Mouse (Mus musculus) midbrain, embryonic 15.5 days (tissue): ENCODE data around the gene Olfr1342. TPM values are rescaled to one million over a fixed set of nuclear protein-coding genes. Genes with fewer than 3 reads are reported as not detected.

Experiments used
- ATAC-seq: fragments of 200-750 bp; cut with Nextera tagmentation; replicated peaks from 2 replicates; pipeline ENCODE4 v1.8.0; 2017; ENCODE audit warnings: moderate TSS enrichment
- H3K27ac ChIP-seq: fragments of 300-500 bp; sonication (generic); 2 replicates; pipeline ENCODE4 v1.5.1; 2015; ENCODE audit warnings: mild to moderate bottlenecking, inconsistent platforms
- H3K27me3 ChIP-seq: fragments of 300-500 bp; sonication (generic); replicated peaks from 2 replicates; pipeline ENCODE4 v1.6.1; 2015; ENCODE audit warnings: inconsistent platforms
- H3K36me3 ChIP-seq: fragments of 300-500 bp; sonication (generic); replicated peaks from 2 replicates; pipeline ENCODE4 v1.6.1; 2015; ENCODE audit warnings: inconsistent platforms
- H3K4me1 ChIP-seq: fragments of 300-500 bp; sonication (generic); 2 replicates; pipeline ENCODE4 v1.6.1; 2015; ENCODE audit warnings: inconsistent platforms
- H3K4me2 ChIP-seq: fragments of 300-500 bp; sonication (generic); 2 replicates; pipeline ENCODE4 v1.6.1; 2015; ENCODE audit warnings: inconsistent platforms, mild to moderate bottlenecking, moderate library complexity
- H3K4me3 ChIP-seq: fragments of 300-500 bp; sonication (generic); 2 replicates; pipeline ENCODE4 v1.5.1; 2015; ENCODE audit warnings: mild to moderate bottlenecking, inconsistent platforms
- H3K9ac ChIP-seq: fragments of 300-500 bp; sonication (generic); 2 replicates; pipeline ENCODE4 v1.6.1; 2015; ENCODE audit warnings: mild to moderate bottlenecking, inconsistent platforms
- H3K9me3 ChIP-seq: fragments of 300-500 bp; sonication (generic); 2 replicates; pipeline ENCODE4 v1.6.1; 2016; ENCODE audit warnings: inconsistent platforms
- WGBS: fragments of 180-500 bp; shearing (Covaris S2); methylation state at CpG from one replicate; pipeline ENCODE4 v1.1.7; 2015; ENCODE audit warnings: mixed read lengths; 5-methylcytosine and 5-hydroxymethylcytosine counted together
- polyA plus RNA-seq: library from polyadenylated mRNA; unstranded; fragments of >200 nt; fragmentation: Nextera tagmentation; extraction: Ambion mirVana; gene quantifications from 2 replicates; pipeline ENCODE4 v1.2.1, GENCODE M21; 2015

Olfr1342 gene
- polyA plus RNA-seq: not detected in 2 replicates

- Histone ChIP-seq H3K27me3 (no peaks in the 10 kb centered on the region), H3K36me3 (no peaks in the 10 kb centered on the region), H3K4me3 (no peak within 1 kb of the TSS), H3K9ac (no peak within 1 kb of the TSS), H3K4me2 (no peak within 1 kb of the TSS), H3K9me3 (no peaks in the 10 kb centered on the region), H3K4me1 (no peaks in the 10 kb centered on the region), H3K27ac (no peak within 1 kb of the TSS)
- WGBS: 53% methylated on average over 12 of the region's 12 CpGs
- ATAC-seq: no peak
Measured at GRCm38 (mm10) chr4:118692412-118692973, at the start of gene Olfr1342. Gene Olfr1342 (minus strand): TSS chr4:118692756.

- peaks cover 8% of the 10 kb centered on the region; the same call in 1 of the 2 replicates for H3K4me1 ChIP-seq
- no peaks in the 10 kb centered on the region for H3K36me3 ChIP-seq
- H3K9ac ChIP-seq: no peak overlapping the region
- WGBS: 5% methylated on average over 16 of the region's 16 CpGs
- no peak overlapping the region for H3K27ac ChIP-seq
- H3K27me3 ChIP-seq: peaks cover 6% of the 10 kb centered on the region; the same call in 1 of the 2 replicates
- H3K9me3 ChIP-seq: no peaks in the 10 kb centered on the region
- H3K4me3 ChIP-seq: no peak overlapping the region
- ATAC-seq: no peak
- peak overlapping the region; percentile 26 for H3K4me2 ChIP-seq
Measured at GRCm38 (mm10) chr4:118741881-118742280, 49.3 kb upstream of the Olfr1342 start.

GRCm38 (mm10) chr4:118740988-118741698 is 48.6 kb upstream of the Olfr1342 start:
- H3K9ac ChIP-seq: no peak overlapping the region
- peaks cover 8% of the 10 kb centered on the region; the same call in 1 of the 2 replicates for H3K4me1 ChIP-seq
- H3K36me3 ChIP-seq: no peaks in the 10 kb centered on the region
- H3K4me2 ChIP-seq: peak overlapping the region; percentile 26; the same call in 1 of the 2 replicates
- WGBS: 3% methylated on average over 11 of the region's 11 CpGs
- H3K27me3 ChIP-seq: peaks cover 6% of the 10 kb centered on the region; the same call in 1 of the 2 replicates
- H3K27ac ChIP-seq: no peak overlapping the region
- ATAC-seq: no peak
- H3K4me3 ChIP-seq: no peak overlapping the region
- no peaks in the 10 kb centered on the region for H3K9me3 ChIP-seq

- WGBS: 60% methylated on average over 3 of the region's 3 CpGs
- Histone ChIP-seq H3K4me3 (no peak overlapping the region), H3K9ac (no peak overlapping the region), H3K27ac (no peak overlapping the region), H3K36me3 (no peaks in the 10 kb centered on the region), H3K27me3 (peaks cover 6% of the 10 kb centered on the region; the same call in 1 of the 2 replicates), H3K4me2 (no peak overlapping the region), H3K4me1 (peaks cover 8% of the 10 kb centered on the region; the same call in 1 of the 2 replicates), H3K9me3 (no peaks in the 10 kb centered on the region)
- ATAC-seq: no peak
Measured at GRCm38 (mm10) chr4:118739574-118739973, 47.0 kb upstream of the Olfr1342 start.

- Histone ChIP-seq H3K4me1 (no peaks in the 10 kb centered on the region), H3K9me3 (no peaks in the 10 kb centered on the region), H3K4me2 (no peak within 1 kb of the TSS), H3K27ac (no peak within 1 kb of the TSS), H3K4me3 (no peak within 1 kb of the TSS), H3K27me3 (no peaks in the 10 kb centered on the region), H3K36me3 (no peaks in the 10 kb centered on the region), H3K9ac (no peak within 1 kb of the TSS)
- no peak for ATAC-seq
- WGBS: 93% methylated on average over 1 of the region's 1 CpGs
Measured at GRCm38 (mm10) chr4:118731875-118732274, 39.3 kb upstream of the Olfr1342 start, which contains the start of gene Olfr1339. Gene Olfr1339 (plus strand): TSS chr4:118732175.

GRCm38 (mm10) chr4:118721742-118722483 is 29.4 kb upstream of the Olfr1342 start:
- WGBS: 60% methylated on average over 10 of the region's 10 CpGs
- Histone ChIP-seq H3K27me3 (no peaks in the 10 kb centered on the region), H3K9ac (no peak overlapping the region), H3K4me2 (no peak overlapping the region), H3K36me3 (no peaks in the 10 kb centered on the region), H3K4me1 (no peaks in the 10 kb centered on the region), H3K9me3 (no peaks in the 10 kb centered on the region), H3K4me3 (no peak overlapping the region), H3K27ac (no peak overlapping the region)
- ATAC-seq: no peak

- ATAC-seq: no peak
- H3K27me3 ChIP-seq: no peaks in the 10 kb centered on the region
- no peak within 1 kb of the TSS for H3K4me3 ChIP-seq
- no peak within 1 kb of the TSS for H3K9ac ChIP-seq
- no peaks in the 10 kb centered on the region for H3K36me3 ChIP-seq
- H3K9me3 ChIP-seq: no peaks in the 10 kb centered on the region
- H3K4me1 ChIP-seq: no peaks in the 10 kb centered on the region
- no peak within 1 kb of the TSS for H3K27ac ChIP-seq
- H3K4me2 ChIP-seq: no peak within 1 kb of the TSS
Measured at GRCm38 (mm10) chr4:118719838-118720237, 27.3 kb upstream of the Olfr1342 start, which contains the start of gene Olfr1340. Gene Olfr1340 (plus strand): TSS chr4:118720138.

- Histone ChIP-seq H3K36me3 (no peaks in the 10 kb centered on the region), H3K9ac (no peak overlapping the region), H3K4me1 (no peaks in the 10 kb centered on the region), H3K27ac (no peak overlapping the region), H3K27me3 (no peaks in the 10 kb centered on the region), H3K9me3 (no peaks in the 10 kb centered on the region), H3K4me3 (no peak overlapping the region), H3K4me2 (no peak overlapping the region)
- 18% methylated on average over 1 of the region's 1 CpGs for WGBS
- no peak for ATAC-seq
Measured at GRCm38 (mm10) chr4:118711656-118712055, 19.1 kb upstream of the Olfr1342 start.

GRCm38 (mm10) chr4:118708086-118708485 is 15.5 kb upstream of the Olfr1342 start:
- 0 out of 2 replicates have a peak, but pooled peaks cover 2% of the 10 kb centered on the region for H3K27me3 ChIP-seq
- H3K9ac ChIP-seq: no peak overlapping the region
- no peaks in the 10 kb centered on the region for H3K36me3 ChIP-seq
- H3K4me2 ChIP-seq: no peak overlapping the region
- no peaks in the 10 kb centered on the region for H3K9me3 ChIP-seq
- H3K4me3 ChIP-seq: no peak overlapping the region
- 79% methylated on average over 5 of the region's 5 CpGs for WGBS
- no peaks in the 10 kb centered on the region for H3K4me1 ChIP-seq
- no peak for ATAC-seq
- H3K27ac ChIP-seq: no peak overlapping the region

- no peaks in the 10 kb centered on the region for H3K36me3 ChIP-seq
- no peak within 1 kb of the TSS for H3K9ac ChIP-seq
- H3K9me3 ChIP-seq: no peaks in the 10 kb centered on the region
- no peak for ATAC-seq
- 0 out of 2 replicates have a peak, but pooled peaks cover 2% of the 10 kb centered on the region for H3K27me3 ChIP-seq
- no peaks in the 10 kb centered on the region for H3K4me1 ChIP-seq
- no peak within 1 kb of the TSS for H3K27ac ChIP-seq
- no peak within 1 kb of the TSS for H3K4me3 ChIP-seq
- H3K4me2 ChIP-seq: no peak within 1 kb of the TSS
- WGBS: 81% methylated on average over 3 of the region's 3 CpGs
Measured at GRCm38 (mm10) chr4:118703223-118703622, 10.7 kb upstream of the Olfr1342 start, which contains the start of gene Olfr1341. Gene Olfr1341 (plus strand): TSS chr4:118703523.

- H3K9ac ChIP-seq: no peak overlapping the region
- no peaks in the 10 kb centered on the region for H3K4me1 ChIP-seq
- 31% methylated on average over 2 of the region's 2 CpGs for WGBS
- H3K4me3 ChIP-seq: no peak overlapping the region
- H3K9me3 ChIP-seq: no peaks in the 10 kb centered on the region
- no peak for ATAC-seq
- H3K4me2 ChIP-seq: no peak overlapping the region
- no peak overlapping the region for H3K27ac ChIP-seq
- H3K27me3 ChIP-seq: no peaks in the 10 kb centered on the region
- H3K36me3 ChIP-seq: no peaks in the 10 kb centered on the region
Measured at GRCm38 (mm10) chr4:118693812-118694211, 1.3 kb upstream of the Olfr1342 start.

- no peak for ATAC-seq
- Histone ChIP-seq H3K9me3 (no peaks in the 10 kb centered on the region), H3K4me1 (no peaks in the 10 kb centered on the region), H3K36me3 (no peaks in the 10 kb centered on the region), H3K27ac (no peak overlapping the region), H3K9ac (no peak overlapping the region), H3K4me2 (no peak overlapping the region), H3K4me3 (no peak overlapping the region), H3K27me3 (no peaks in the 10 kb centered on the region)
- 72% methylated on average over 2 of the region's 2 CpGs for WGBS
Measured at GRCm38 (mm10) chr4:118687086-118687485, 5.5 kb downstream of the Olfr1342 start.
